Mouse (Mus musculus) ES-Bruce4 (cell line): ENCODE data around the gene AC134908.4.

ENCODE experiments used
- CTCF ChIP-seq: IDR thresholded peaks from one replicate; pipeline ENCODE4 v1.8.1; 2011; ENCODE audit warnings: low read depth, low read length
- EP300 ChIP-seq: IDR thresholded peaks from 2 replicates; pipeline ENCODE4 v1.6.1; 2011; ENCODE audit warnings: low read depth, low read length; ENCODE audit not compliant: insufficient read depth
- POLR2A ChIP-seq: IDR thresholded peaks from one replicate; pipeline ENCODE4 v1.8.1; 2011; ENCODE audit warnings: low read length; ENCODE audit not compliant: insufficient read depth

GRCm38 (mm10) chr17:25775318-25776062, 20.0 kb downstream of the AC134908.4 start:
- TF ChIP-seq CTCF, result no peak
- no peak for TF ChIP-seq POLR2A
- TF ChIP-seq EP300, result no peak
